Mouse (Mus musculus) gastrocnemius, postnatal 14 days (tissue): Measurements from ENCODE around the gene Tnr. TPM values are rescaled to one million over a fixed set of nuclear protein-coding genes. Genes with fewer than 3 reads are reported as not detected.

Source experiments
- DNase-seq: peaks from one replicate; pipeline ENCODE4 v3.0.0; 2021; ENCODE audit warnings: mixed read lengths
- intact Hi-C: fragments of 180-260 bp; cut with DNase I; formaldehyde crosslinking; loops from one replicate; pipeline ENCODE4 v1.15.1; 2025; ENCODE audit warnings: low total_unique reads
- total RNA-seq, 2 experiments: library from RNA; stranded (reverse); gene quantifications; 2 replicates each; pipeline ENCODE4 v1.2.3; 2021

The Tnr gene
- total RNA-seq, 2 experiments from 2014 or later = 0.04 TPM; not detected in 1

- DNase-seq = peak; percentile 44
- intact Hi-C loops = no loop called here
Measured at GRCm38 (mm10) chr1:159678221-159678935, 154.8 kb downstream of the Tnr start.

GRCm38 (mm10) chr1:159681252-159681651 lies 157.7 kb downstream of the Tnr start:
- no peak for DNase-seq
- intact Hi-C loops = no loop called here

GRCm38 (mm10) chr1:159686476-159687231 lies 163.1 kb downstream of the Tnr start:
- intact Hi-C loops = no loop called here
- peak; percentile 38 for DNase-seq

- intact Hi-C loops = no loop called here
- no peak for DNase-seq
Measured at GRCm38 (mm10) chr1:159696717-159697116, 173.1 kb downstream of the Tnr start.

- intact Hi-C loops = no loop called here
- DNase-seq = no peak
Measured at GRCm38 (mm10) chr1:159702038-159702437, 178.5 kb downstream of the Tnr start.

- DNase-seq = no peak
- intact Hi-C loops = no loop called here
Measured at GRCm38 (mm10) chr1:159704925-159705324, 181.4 kb downstream of the Tnr start.

GRCm38 (mm10) chr1:159716301-159716700 lies 192.7 kb downstream of the Tnr start:
- intact Hi-C loops = no loop called here

GRCm38 (mm10) chr1:159717016-159717415 lies 193.4 kb downstream of the Tnr start:
- DNase-seq = no peak
- intact Hi-C loops = no loop called here

More at GRCm38 (mm10) chr1:159716301-159716700, 192.7 kb downstream of the Tnr start:
- DNase-seq = no peak

GRCm38 (mm10) chr1:159723733-159724132 lies 200.2 kb downstream of the Tnr start:
- no peak for DNase-seq
- intact Hi-C loops = no loop called here

- intact Hi-C loops = no loop called here
- no peak for DNase-seq
Measured at GRCm38 (mm10) chr1:159729270-159729669, 205.7 kb downstream of the Tnr start.

- no peak for DNase-seq
- intact Hi-C loops = no loop called here
Measured at GRCm38 (mm10) chr1:159730826-159731225, 207.3 kb downstream of the Tnr start.

GRCm38 (mm10) chr1:159735099-159735498 lies 211.5 kb downstream of the Tnr start:
- no peak for DNase-seq
- intact Hi-C loops = no loop called here

GRCm38 (mm10) chr1:159739478-159739877 lies 215.9 kb downstream of the Tnr start:
- no peak for DNase-seq
- intact Hi-C loops = no loop called here

- intact Hi-C loops = no loop called here
- DNase-seq = no peak
Measured at GRCm38 (mm10) chr1:159741237-159742002, 217.9 kb downstream of the Tnr start.

- intact Hi-C loops = no loop called here
Measured at GRCm38 (mm10) chr1:159742003-159742274, 218.4 kb downstream of the Tnr start.

GRCm38 (mm10) chr1:159743744-159744253 lies 220.2 kb downstream of the Tnr start:
- no peak for DNase-seq
- intact Hi-C loops = no loop called here

More at GRCm38 (mm10) chr1:159742003-159742274, 218.4 kb downstream of the Tnr start:
- DNase-seq = no peak

- no peak for DNase-seq
- intact Hi-C loops = no loop called here
Measured at GRCm38 (mm10) chr1:159745311-159745710, 221.7 kb downstream of the Tnr start.

- DNase-seq = no peak
- intact Hi-C loops = no loop called here
Measured at GRCm38 (mm10) chr1:159747969-159748368, 224.4 kb downstream of the Tnr start.

- no peak for DNase-seq
- intact Hi-C loops = no loop called here
Measured at GRCm38 (mm10) chr1:159750411-159750810, 226.8 kb downstream of the Tnr start.

GRCm38 (mm10) chr1:159750876-159751275 lies 227.3 kb downstream of the Tnr start:
- intact Hi-C loops = no loop called here
- no peak for DNase-seq
